Mouse (Mus musculus) neural tube, embryonic 13.5 days (tissue): Measurements from ENCODE around the gene Tpt1. TPM values are rescaled to one million over a fixed set of nuclear protein-coding genes. Genes with fewer than 3 reads are reported as not detected.
A peak's percentile ranks its signal among the peaks of the same experiment; 100 is the strongest.

Source experiments
- ATAC-seq: fragments of 200-750 bp; cut with Nextera tagmentation; 2 replicates; pipeline ENCODE4 v1.8.0; 2017; ENCODE audit warnings: low read depth, mild to moderate bottlenecking, moderate TSS enrichment, moderate library complexity
- H3K27ac ChIP-seq: fragments of 300-500 bp; sonication (generic); replicated peaks from 2 replicates; pipeline ENCODE4 v1.5.1; 2015; ENCODE audit warnings: moderate library complexity, mild to moderate bottlenecking, inconsistent platforms
- H3K27me3 ChIP-seq: fragments of 300-500 bp; sonication (generic); 2 replicates; pipeline ENCODE4 v1.6.1; 2015; ENCODE audit warnings: mild to moderate bottlenecking, inconsistent platforms
- H3K36me3 ChIP-seq: fragments of 300-500 bp; sonication (generic); 2 replicates; pipeline ENCODE4 v1.6.1; 2015; ENCODE audit warnings: mild to moderate bottlenecking, inconsistent platforms
- H3K4me1 ChIP-seq: fragments of 300-500 bp; sonication (generic); replicated peaks from 2 replicates; pipeline ENCODE4 v1.6.1; 2015; ENCODE audit warnings: inconsistent platforms
- H3K4me2 ChIP-seq: fragments of 300-500 bp; sonication (generic); 2 replicates; pipeline ENCODE4 v1.6.1; 2015; ENCODE audit warnings: inconsistent platforms, mild to moderate bottlenecking, moderate library complexity
- H3K4me3 ChIP-seq: fragments of 300-500 bp; sonication (generic); 2 replicates; pipeline ENCODE4 v1.5.1; 2015; ENCODE audit warnings: mild to moderate bottlenecking, inconsistent platforms
- H3K9ac ChIP-seq: fragments of 300-500 bp; sonication (generic); 2 replicates; pipeline ENCODE4 v1.6.1; 2015; ENCODE audit warnings: moderate library complexity, mild to moderate bottlenecking, inconsistent platforms
- H3K9me3 ChIP-seq: fragments of 300-500 bp; sonication (generic); 2 replicates; pipeline ENCODE4 v1.6.1; 2016; ENCODE audit warnings: inconsistent platforms
- WGBS: fragments of 180-500 bp; shearing (Covaris S2); methylation state at CpG from one replicate; pipeline ENCODE4 v1.1.7; 2015; 5-methylcytosine and 5-hydroxymethylcytosine counted together
- polyA plus RNA-seq: library from polyadenylated mRNA; unstranded; fragments of >200 nt; fragmentation: Nextera tagmentation; extraction: Ambion mirVana; gene quantifications from 2 replicates; pipeline ENCODE4 v1.2.1, GENCODE M21; 2015

Gene Tpt1
- polyA plus RNA-seq, 1 experiment from 2014 or later = 917 TPM

GRCm38 (mm10) chr14:75847669-75848068 is 2.8 kb downstream of the Tpt1 start:
- H3K4me2 ChIP-seq = peak overlapping the region; percentile 66
- H3K9me3 ChIP-seq = no peaks in the 10 kb centered on the region
- no peak overlapping the region for H3K27ac ChIP-seq
- peaks cover 47% of the 10 kb centered on the region for H3K4me1 ChIP-seq
- H3K27me3 ChIP-seq = no peaks in the 10 kb centered on the region
- peak overlapping the region; percentile 6; the same call in 1 of the 2 replicates for H3K4me3 ChIP-seq
- no peak for ATAC-seq
- WGBS = 89% methylated on average over 4 of the region's 4 CpGs
- peaks cover 59% of the 10 kb centered on the region for H3K36me3 ChIP-seq
- peak overlapping the region; percentile 52; the same call in 1 of the 2 replicates for H3K9ac ChIP-seq

DNA sequence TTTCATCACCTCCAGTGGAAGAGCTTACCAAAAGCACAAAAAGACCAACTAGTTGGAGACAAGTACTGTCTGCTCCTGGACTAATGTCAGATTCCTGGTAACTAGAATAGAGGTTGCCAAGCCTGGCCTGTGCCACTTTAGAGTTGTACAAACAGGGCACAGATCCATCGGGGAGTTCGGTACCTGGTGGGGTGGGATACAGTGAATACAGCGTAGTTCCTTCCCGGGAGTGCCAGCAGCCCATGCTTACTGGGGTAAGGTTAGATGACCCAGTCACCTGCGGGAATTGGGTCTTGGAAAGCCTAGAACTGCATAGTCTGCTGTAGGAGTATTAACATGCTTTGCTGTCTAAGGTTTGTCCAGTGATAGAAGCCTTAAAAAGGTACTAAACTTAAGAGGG is 3.6 kb downstream of the Tpt1 start:
- peaks cover 62% of the 10 kb centered on the region for H3K36me3 ChIP-seq

DNA sequence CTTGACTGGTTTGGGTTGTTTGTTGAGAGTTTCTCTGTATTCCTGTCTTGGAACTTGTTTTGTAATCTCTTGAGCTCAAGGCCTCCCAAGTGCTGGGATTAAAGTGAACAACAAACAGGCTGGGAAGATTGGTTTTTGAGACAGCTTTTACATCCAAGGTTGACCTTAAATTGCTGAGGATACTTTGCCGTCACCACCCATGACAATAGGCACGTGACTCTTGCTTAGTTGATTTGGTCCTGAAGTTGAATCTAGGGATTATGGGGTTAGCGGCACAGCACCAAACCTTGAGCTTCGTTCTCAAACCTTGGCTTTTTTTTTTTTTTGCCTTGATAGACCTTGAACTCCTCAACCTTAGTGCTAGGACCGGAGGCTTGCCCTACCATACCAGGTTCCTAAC is 4.3 kb downstream of the Tpt1 start:
- no peak for ATAC-seq
- no peak overlapping the region for H3K4me3 ChIP-seq
- H3K4me1 ChIP-seq = peaks cover 36% of the 10 kb centered on the region
- H3K27me3 ChIP-seq = no peaks in the 10 kb centered on the region
- no peaks in the 10 kb centered on the region for H3K9me3 ChIP-seq
- no peak overlapping the region for H3K4me2 ChIP-seq
- no peak overlapping the region for H3K9ac ChIP-seq
- peaks cover 70% of the 10 kb centered on the region for H3K36me3 ChIP-seq
- 82% methylated on average over 5 of the region's 5 CpGs for WGBS
- H3K27ac ChIP-seq = no peak overlapping the region

More for the DNA sequence above, 3.6 kb downstream of the Tpt1 start:
- no peaks in the 10 kb centered on the region for H3K9me3 ChIP-seq
- ATAC-seq = no peak
- H3K27me3 ChIP-seq = no peaks in the 10 kb centered on the region
- no peak overlapping the region for H3K4me2 ChIP-seq
- no peak overlapping the region for H3K4me3 ChIP-seq
- peaks cover 44% of the 10 kb centered on the region for H3K4me1 ChIP-seq
- H3K9ac ChIP-seq = no peak overlapping the region
- 90% methylated on average over 5 of the region's 5 CpGs for WGBS
- H3K27ac ChIP-seq = no peak overlapping the region

GRCm38 (mm10) chr14:75849842-75850568 is 5.1 kb downstream of the Tpt1 start:
- 83% methylated on average over 6 of the region's 6 CpGs for WGBS
- Histone ChIP-seq H3K27me3 (no peaks in the 10 kb centered on the region), H3K4me1 (peaks cover 36% of the 10 kb centered on the region), H3K9ac (no peak overlapping the region), H3K4me3 (no peak overlapping the region), H3K9me3 (no peaks in the 10 kb centered on the region), H3K4me2 (no peak overlapping the region), H3K27ac (no peak overlapping the region), H3K36me3 (peaks cover 73% of the 10 kb centered on the region)
- no peak for ATAC-seq

DNA sequence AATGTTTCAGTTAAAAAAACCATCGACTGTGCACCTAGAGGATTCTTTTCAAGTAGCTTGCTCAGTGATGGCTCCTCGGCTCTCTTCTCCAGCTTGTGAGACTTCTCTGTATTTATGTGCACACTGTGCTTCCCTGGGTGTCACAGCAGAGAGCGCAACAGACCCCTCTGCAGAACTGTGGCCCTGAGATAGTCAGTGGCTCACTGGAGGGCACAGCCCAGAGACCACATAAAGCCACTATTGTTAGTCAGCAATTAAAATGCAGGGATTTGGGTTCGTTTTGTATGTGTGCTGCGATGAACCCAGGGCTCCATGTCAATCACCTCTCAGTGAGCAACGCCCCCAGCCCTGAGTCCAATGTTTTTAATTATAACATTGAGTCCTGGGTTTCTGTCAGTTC is 5.9 kb downstream of the Tpt1 start:
- Histone ChIP-seq H3K27me3 (no peaks in the 10 kb centered on the region), H3K4me2 (no peak overlapping the region), H3K27ac (no peak overlapping the region), H3K4me1 (peaks cover 36% of the 10 kb centered on the region), H3K36me3 (peaks cover 73% of the 10 kb centered on the region), H3K9ac (no peak overlapping the region), H3K9me3 (no peaks in the 10 kb centered on the region), H3K4me3 (no peak overlapping the region)
- WGBS = 40% methylated on average over 6 of the region's 6 CpGs
- no peak for ATAC-seq

DNA sequence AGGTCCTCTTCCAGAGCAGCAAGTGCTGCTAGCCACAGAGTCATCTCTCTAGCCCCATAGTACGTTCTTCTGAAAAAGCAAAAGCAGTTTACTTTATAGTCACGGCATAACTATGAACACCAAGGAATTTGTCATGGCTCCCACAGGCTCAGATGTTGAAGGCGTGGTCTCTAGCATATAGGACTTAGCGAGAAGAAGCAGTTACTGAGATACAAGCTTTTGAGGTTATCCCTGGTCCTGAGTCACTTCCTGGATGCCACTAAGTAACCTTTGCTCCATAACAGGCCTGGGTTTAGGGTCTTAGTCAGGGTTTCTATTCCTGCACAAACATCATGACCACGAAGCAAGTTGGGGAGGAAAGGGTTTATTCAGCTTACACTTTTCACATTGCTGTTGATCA is 7.1 kb downstream of the Tpt1 start:
- Histone ChIP-seq H3K9ac (no peak overlapping the region), H3K36me3 (peaks cover 75% of the 10 kb centered on the region), H3K9me3 (no peaks in the 10 kb centered on the region), H3K4me1 (peaks cover 27% of the 10 kb centered on the region), H3K27me3 (no peaks in the 10 kb centered on the region), H3K4me2 (no peak overlapping the region), H3K27ac (no peak overlapping the region), H3K4me3 (no peak overlapping the region)
- WGBS = 95% methylated on average over 5 of the region's 5 CpGs
- ATAC-seq = no peak

- no peaks in the 10 kb centered on the region for H3K9me3 ChIP-seq
- WGBS = 50% methylated on average over 17 of the region's 17 CpGs
- ATAC-seq = no peak
- no peak overlapping the region for H3K4me3 ChIP-seq
- no peak overlapping the region for H3K9ac ChIP-seq
- no peaks in the 10 kb centered on the region for H3K27me3 ChIP-seq
- H3K4me2 ChIP-seq = no peak overlapping the region
- peaks cover 49% of the 10 kb centered on the region for H3K36me3 ChIP-seq
- H3K4me1 ChIP-seq = no peaks in the 10 kb centered on the region
- H3K27ac ChIP-seq = no peak overlapping the region
Observed at GRCm38 (mm10) chr14:75855263-75855992, 10.5 kb downstream of the Tpt1 start.

DNA sequence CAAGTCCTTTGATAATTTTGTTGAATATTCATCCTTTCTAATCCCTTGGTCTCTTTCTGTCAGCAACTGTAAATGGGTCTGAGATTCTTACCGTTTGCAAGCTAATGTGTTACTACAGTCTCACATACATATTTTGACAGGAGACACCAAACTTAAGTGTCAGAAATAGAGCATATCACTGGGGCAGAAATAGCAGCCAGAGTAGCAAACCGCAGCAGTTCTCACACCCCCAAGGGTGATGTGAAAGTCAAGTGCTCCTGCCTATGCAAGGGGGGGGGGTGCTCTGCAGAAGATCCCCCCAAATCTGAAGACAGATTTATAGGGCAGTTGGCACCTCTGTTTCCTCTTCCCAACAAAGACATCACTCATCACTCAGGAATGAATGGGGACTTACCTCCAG is 13.3 kb downstream of the Tpt1 start:
- ATAC-seq = no peak
- no peak overlapping the region for H3K4me3 ChIP-seq
- 67% methylated on average over 2 of the region's 2 CpGs for WGBS
- no peaks in the 10 kb centered on the region for H3K4me1 ChIP-seq
- H3K36me3 ChIP-seq = peaks cover 29% of the 10 kb centered on the region; the same call in 1 of the 2 replicates
- H3K27me3 ChIP-seq = no peaks in the 10 kb centered on the region
- no peak overlapping the region for H3K9ac ChIP-seq
- H3K4me2 ChIP-seq = no peak overlapping the region
- no peak overlapping the region for H3K27ac ChIP-seq
- H3K9me3 ChIP-seq = peaks cover 4% of the 10 kb centered on the region; the same call in 1 of the 2 replicates

GRCm38 (mm10) chr14:75859619-75860018 is 14.7 kb downstream of the Tpt1 start:
- no peaks in the 10 kb centered on the region for H3K27me3 ChIP-seq
- no peak overlapping the region for H3K4me2 ChIP-seq
- H3K4me1 ChIP-seq = peaks cover 10% of the 10 kb centered on the region
- WGBS = 85% methylated on average over 2 of the region's 2 CpGs
- no peak for ATAC-seq
- H3K27ac ChIP-seq = no peak overlapping the region
- no peak overlapping the region for H3K4me3 ChIP-seq
- peaks cover 4% of the 10 kb centered on the region; the same call in 1 of the 2 replicates for H3K9me3 ChIP-seq
- H3K36me3 ChIP-seq = peaks cover 15% of the 10 kb centered on the region; the same call in 1 of the 2 replicates
- no peak overlapping the region for H3K9ac ChIP-seq

DNA sequence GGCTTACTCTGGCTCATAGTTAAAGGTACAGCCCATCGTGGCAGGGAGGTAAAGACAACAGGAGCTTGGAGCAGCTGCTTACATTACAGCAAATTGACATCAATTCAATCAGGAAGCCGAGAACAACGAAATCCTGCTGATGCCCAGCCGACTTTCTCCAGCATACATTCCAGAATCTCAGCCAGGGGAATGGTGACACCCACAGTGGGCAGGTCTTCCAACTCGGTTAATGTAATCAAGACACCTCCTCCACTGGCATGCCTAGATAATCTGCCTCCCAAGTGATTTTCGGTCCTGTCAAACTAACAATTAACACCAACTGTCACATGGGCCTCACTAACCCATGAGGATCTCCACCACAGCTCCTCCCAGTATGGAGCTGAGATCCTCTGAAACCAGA is 17.8 kb downstream of the Tpt1 start:
- Histone ChIP-seq H3K36me3 (0 out of 2 replicates have a peak, but pooled peaks cover 2% of the 10 kb centered on the region), H3K4me2 (no peak overlapping the region), H3K27ac (peak overlapping the region; percentile 79), H3K4me1 (peaks cover 10% of the 10 kb centered on the region), H3K9me3 (peaks cover 4% of the 10 kb centered on the region; the same call in 1 of the 2 replicates), H3K27me3 (no peaks in the 10 kb centered on the region), H3K9ac (no peak overlapping the region), H3K4me3 (no peak overlapping the region)
- no peak for ATAC-seq
- 95% methylated on average over 6 of the region's 6 CpGs for WGBS

DNA sequence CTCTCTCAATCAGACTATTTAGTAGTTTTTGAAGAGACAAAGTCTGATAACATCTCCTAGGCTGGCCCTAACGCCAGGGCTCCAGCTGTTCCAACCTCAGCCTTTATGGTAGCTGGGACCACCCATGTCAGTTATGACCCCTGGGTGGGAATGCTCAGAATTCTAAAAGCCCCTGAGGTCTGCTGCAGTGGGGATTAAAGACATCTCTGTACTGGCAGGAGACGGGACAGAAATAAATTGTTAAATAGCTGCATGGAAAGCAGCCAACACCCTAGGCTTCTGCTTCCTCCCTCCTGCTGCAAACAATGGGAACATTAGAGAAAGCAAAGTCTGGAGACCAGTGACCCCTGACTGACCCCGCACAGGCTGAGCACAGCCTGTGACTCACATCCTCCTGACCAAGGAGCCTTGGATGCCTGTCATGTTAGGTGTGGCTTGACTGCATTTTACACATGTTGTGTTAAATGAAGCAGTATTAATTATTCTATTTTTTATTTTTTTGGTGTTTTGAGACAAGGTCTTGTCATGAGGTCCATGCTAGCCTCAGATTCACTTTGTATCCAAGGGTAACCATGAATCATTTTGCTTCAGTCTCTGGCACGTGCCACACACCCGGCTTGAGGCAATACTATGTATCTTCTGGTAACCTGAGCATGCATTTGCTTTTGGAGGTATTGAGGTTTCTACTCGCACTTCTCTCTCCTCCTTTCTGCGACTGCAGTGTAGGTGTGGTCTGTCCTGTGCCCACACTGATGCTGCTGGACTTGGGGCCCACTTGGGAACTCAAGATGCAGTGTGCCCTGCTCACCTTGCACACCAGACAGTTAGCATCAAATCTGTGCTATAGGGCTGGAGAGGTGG is 18.9 kb downstream of the Tpt1 start:
- WGBS = 3% methylated on average over 7 of the region's 7 CpGs
- ATAC-seq = peak; percentile 89
- Histone ChIP-seq H3K4me2 (no peak overlapping the region), H3K36me3 (no peaks in the 10 kb centered on the region), H3K4me3 (no peak overlapping the region), H3K9me3 (peaks cover 4% of the 10 kb centered on the region; the same call in 1 of the 2 replicates), H3K4me1 (peaks cover 10% of the 10 kb centered on the region), H3K9ac (no peak overlapping the region), H3K27ac (peak overlapping the region; percentile 79), H3K27me3 (no peaks in the 10 kb centered on the region)
